Mouse (Mus musculus) hindbrain, postnatal 0 days (tissue): Measurements from ENCODE around the gene Lrrn2. TPM values are rescaled to one million over a fixed set of nuclear protein-coding genes. Genes with fewer than 3 reads are reported as not detected.

Source experiments
- ATAC-seq: fragments of 200-750 bp; cut with Nextera tagmentation; 2 replicates; pipeline ENCODE4 v1.8.0; 2017; ENCODE audit warnings: mild to moderate bottlenecking, moderate TSS enrichment, moderate library complexity
- DNase-seq: peaks from one replicate; pipeline ENCODE4 v3.0.0-alpha.2; 2015; ENCODE audit warnings: low spot score
- H3K27ac ChIP-seq: fragments of 300-500 bp; sonication (generic); 2 replicates; pipeline ENCODE4 v1.5.1; 2014; ENCODE audit warnings: mild to moderate bottlenecking
- H3K27me3 ChIP-seq: fragments of 300-500 bp; sonication (generic); 2 replicates; pipeline ENCODE4 v1.6.1; 2014; ENCODE audit warnings: low read length, mixed read lengths; ENCODE audit not compliant: insufficient read depth
- H3K36me3 ChIP-seq: fragments of 300-500 bp; sonication (generic); 2 replicates; pipeline ENCODE4 v1.6.1; 2014; ENCODE audit warnings: low read length, mixed read lengths; ENCODE audit not compliant: insufficient read depth
- H3K4me1 ChIP-seq: fragments of 300-500 bp; sonication (generic); 2 replicates; pipeline ENCODE4 v1.6.1; 2014; ENCODE audit warnings: antibody characterized with exemption, low read length, mixed read lengths; ENCODE audit not compliant: insufficient read depth
- H3K4me2 ChIP-seq: fragments of 300-500 bp; sonication (generic); 2 replicates; pipeline ENCODE4 v1.6.1; 2014; ENCODE audit warnings: low read depth, mild to moderate bottlenecking, low read length, moderate library complexity, mixed read lengths
- H3K4me3 ChIP-seq: fragments of 300-500 bp; sonication (generic); 2 replicates; pipeline ENCODE4 v1.5.1; 2014; ENCODE audit warnings: low read length
- H3K9ac ChIP-seq: fragments of 300-500 bp; sonication (generic); replicated peaks from 2 replicates; pipeline ENCODE4 v1.6.1; 2014; ENCODE audit warnings: mild to moderate bottlenecking, low read length, moderate library complexity, mixed read lengths
- H3K9me3 ChIP-seq: fragments of 300-500 bp; sonication (generic); 2 replicates; pipeline ENCODE4 v1.6.1; 2016; ENCODE audit warnings: low read length, mixed read lengths
- CTCF ChIP-seq: IDR thresholded peaks from 2 replicates; pipeline ENCODE4 v1.5.1; 2016; ENCODE audit warnings: antibody characterized with exemption, control low read depth, low read depth
- WGBS: fragments of 180-500 bp; shearing (Covaris S2); extraction: QIAGEN DNeasy Blood & Tissue Kit; methylation state at CpG from one replicate; pipeline ENCODE4 v1.1.7; 2014; 5-methylcytosine and 5-hydroxymethylcytosine counted together
- polyA plus RNA-seq: library from polyadenylated mRNA; unstranded; fragments of >200 nt; fragmentation: Nextera tagmentation; extraction: Ambion mirVana; gene quantifications from 2 replicates; pipeline ENCODE4 v1.2.1, GENCODE M21; 2015
- total RNA-seq: library from RNA; depleted of rRNA; stranded (reverse); fragments of >200 nt; gene quantifications from 2 replicates; pipeline ENCODE4 v1.2.3, GENCODE M21; 2014

The Lrrn2 gene
- total and polyA plus RNA-seq, 2 experiments from 2014 or later, result 51.0 to 64.7 TPM

- H3K9me3 ChIP-seq, result no peaks in the 10 kb centered on the region
- 30% methylated on average over 7 of the region's 7 CpGs for WGBS
- ATAC-seq, result peak; percentile 76
Measured at GRCm38 (mm10) chr1:132934856-132935255, 54.8 kb downstream of the Lrrn2 start.

GRCm38 (mm10) chr1:132937296-132938030 lies 57.4 kb downstream of the Lrrn2 start:
- Histone ChIP-seq H3K4me3 (no peak overlapping the region), H3K36me3 (peaks cover 20% of the 10 kb centered on the region), H3K9me3 (no peaks in the 10 kb centered on the region), H3K27ac (no peak overlapping the region), H3K9ac (no peak overlapping the region), H3K4me1 (peaks cover 9% of the 10 kb centered on the region), H3K27me3 (no peaks in the 10 kb centered on the region), H3K4me2 (no peak overlapping the region)
- WGBS, result 80% methylated on average over 26 of the region's 26 CpGs
- no peak for TF ChIP-seq CTCF
- peak; percentile 27 for DNase-seq
- ATAC-seq, result no peak

More at GRCm38 (mm10) chr1:132934856-132935255, 54.8 kb downstream of the Lrrn2 start:
- TF ChIP-seq CTCF, result peak; percentile 76
- Histone ChIP-seq H3K27me3 (no peaks in the 10 kb centered on the region), H3K27ac (no peak overlapping the region), H3K36me3 (peaks cover 20% of the 10 kb centered on the region), H3K4me1 (peaks cover 9% of the 10 kb centered on the region), H3K4me2 (no peak overlapping the region), H3K9ac (no peak overlapping the region), H3K4me3 (no peak overlapping the region)
- peak; percentile 84 for DNase-seq

- no peak overlapping the region for H3K4me3 ChIP-seq
- no peak overlapping the region for H3K27ac ChIP-seq
- 57% methylated on average over 8 of the region's 8 CpGs for WGBS
- H3K4me1 ChIP-seq, result peaks cover 6% of the 10 kb centered on the region; the same call in 1 of the 2 replicates
- DNase-seq (peak; percentile 73), ATAC-seq (peak; percentile 44)
- H3K9me3 ChIP-seq, result no peaks in the 10 kb centered on the region
- no peaks in the 10 kb centered on the region for H3K27me3 ChIP-seq
- peaks cover 20% of the 10 kb centered on the region for H3K36me3 ChIP-seq
- H3K4me2 ChIP-seq, result no peak overlapping the region
- no peak overlapping the region for H3K9ac ChIP-seq
- peak; percentile 59 for TF ChIP-seq CTCF
Measured at GRCm38 (mm10) chr1:132938975-132939374, 58.9 kb downstream of the Lrrn2 start.

GRCm38 (mm10) chr1:132945826-132946225 lies 65.8 kb downstream of the Lrrn2 start:
- no peak for DNase-seq
- whole genome bisulfite sequencing, result 52% methylated on average over 8 of the region's 8 CpGs
- TF ChIP-seq CTCF, result no peak
- ATAC-seq, result no peak
- H3K9ac ChIP-seq, result no peak overlapping the region
- H3K4me1 ChIP-seq, result no peaks in the 10 kb centered on the region
- no peaks in the 10 kb centered on the region for H3K36me3 ChIP-seq
- no peaks in the 10 kb centered on the region for H3K27me3 ChIP-seq
- H3K4me2 ChIP-seq, result no peak overlapping the region
- no peaks in the 10 kb centered on the region for H3K9me3 ChIP-seq
- H3K27ac ChIP-seq, result no peak overlapping the region
- H3K4me3 ChIP-seq, result no peak overlapping the region

- WGBS, result 39% methylated on average over 7 of the region's 7 CpGs
- H3K9me3 ChIP-seq, result no peaks in the 10 kb centered on the region
- no peaks in the 10 kb centered on the region for H3K36me3 ChIP-seq
- no peak overlapping the region for H3K4me2 ChIP-seq
- no peak for DNase-seq
- no peak for ATAC-seq
- no peaks in the 10 kb centered on the region for H3K27me3 ChIP-seq
- TF ChIP-seq CTCF, result no peak
- no peaks in the 10 kb centered on the region for H3K4me1 ChIP-seq
- no peak overlapping the region for H3K4me3 ChIP-seq
- no peak overlapping the region for H3K9ac ChIP-seq
- H3K27ac ChIP-seq, result no peak overlapping the region
Measured at GRCm38 (mm10) chr1:132947811-132948210, 67.7 kb downstream of the Lrrn2 start.

GRCm38 (mm10) chr1:132956809-132957208 lies 76.7 kb downstream of the Lrrn2 start:
- H3K4me1 ChIP-seq, result no peaks in the 10 kb centered on the region
- H3K27ac ChIP-seq, result no peak overlapping the region
- no peak for ATAC-seq
- no peaks in the 10 kb centered on the region for H3K36me3 ChIP-seq
- no peaks in the 10 kb centered on the region for H3K27me3 ChIP-seq
- H3K9ac ChIP-seq, result no peak overlapping the region
- H3K4me2 ChIP-seq, result no peak overlapping the region
- H3K9me3 ChIP-seq, result no peaks in the 10 kb centered on the region
- DNase-seq, result no peak
- no peak for TF ChIP-seq CTCF
- no peak overlapping the region for H3K4me3 ChIP-seq
- whole genome bisulfite sequencing, result 82% methylated on average over 5 of the region's 5 CpGs

- Histone ChIP-seq H3K4me1 (no peaks in the 10 kb centered on the region), H3K9me3 (no peaks in the 10 kb centered on the region), H3K9ac (no peak overlapping the region), H3K4me3 (no peak overlapping the region), H3K27me3 (no peaks in the 10 kb centered on the region), H3K36me3 (no peaks in the 10 kb centered on the region), H3K4me2 (no peak overlapping the region), H3K27ac (no peak overlapping the region)
- ATAC-seq (no peak), DNase-seq (no peak)
- no peak for TF ChIP-seq CTCF
- 81% methylated on average over 3 of the region's 3 CpGs for WGBS
Measured at GRCm38 (mm10) chr1:132961751-132962150, 81.7 kb downstream of the Lrrn2 start.
